Mouse (Mus musculus): Measurements from ENCODE around the gene Elavl1.

DNA sequence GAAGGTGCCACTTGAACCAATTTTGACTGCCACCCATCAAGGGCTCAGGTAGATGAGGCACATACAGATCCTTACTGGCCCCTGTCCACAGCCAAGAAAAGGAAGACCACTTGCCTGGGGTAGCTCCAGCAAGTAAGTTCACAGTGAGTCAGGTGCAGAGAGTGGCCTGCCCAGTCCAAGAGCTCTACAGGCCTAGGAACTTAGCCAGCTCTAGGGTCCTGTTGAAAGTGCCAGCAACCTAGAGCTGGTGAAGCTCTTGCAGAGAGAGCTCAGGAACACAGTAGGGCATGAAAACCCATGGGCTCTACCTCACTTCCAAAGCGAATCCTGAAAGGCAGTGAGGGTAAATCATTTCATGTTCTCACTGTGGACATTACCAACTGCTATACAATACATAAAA is 4.8 kb downstream of the Elavl1 start:
- no peak for TF ChIP-seq EP300 (optimal IDR thresholded peaks at IDR 0.05)
- no peak for TF ChIP-seq CTCF (IDR thresholded peaks at IDR 0.05; ENCODE audit: low read depth)
